Mouse (Mus musculus) left cerebral cortex, postnatal 25 days (tissue): Measurements from ENCODE around the gene Edc3. TPM values are rescaled to one million over a fixed set of nuclear protein-coding genes. Genes with fewer than 3 reads are reported as not detected.
A peak's percentile ranks its signal among the peaks of the same experiment; 100 is the strongest.

Experiments
- DNase-seq, 2 experiments: peaks; one replicate each; pipeline ENCODE4 v3.0.0; 2022; ENCODE audit warnings: low spot score in 2 of 2, mixed read lengths in 1 of 2
- intact Hi-C: fragments of 180-260 bp; cut with DNase I; formaldehyde crosslinking; loops from one replicate; pipeline ENCODE4 v1.15.1; 2025
- total RNA-seq, 2 experiments: library from RNA; stranded (reverse); gene quantifications; 2 replicates each; pipeline ENCODE4 v1.2.3; 2021

Gene Edc3
- 10 to 100 TPM; 12.9 to 13.5 TPM for total RNA-seq

DNA sequence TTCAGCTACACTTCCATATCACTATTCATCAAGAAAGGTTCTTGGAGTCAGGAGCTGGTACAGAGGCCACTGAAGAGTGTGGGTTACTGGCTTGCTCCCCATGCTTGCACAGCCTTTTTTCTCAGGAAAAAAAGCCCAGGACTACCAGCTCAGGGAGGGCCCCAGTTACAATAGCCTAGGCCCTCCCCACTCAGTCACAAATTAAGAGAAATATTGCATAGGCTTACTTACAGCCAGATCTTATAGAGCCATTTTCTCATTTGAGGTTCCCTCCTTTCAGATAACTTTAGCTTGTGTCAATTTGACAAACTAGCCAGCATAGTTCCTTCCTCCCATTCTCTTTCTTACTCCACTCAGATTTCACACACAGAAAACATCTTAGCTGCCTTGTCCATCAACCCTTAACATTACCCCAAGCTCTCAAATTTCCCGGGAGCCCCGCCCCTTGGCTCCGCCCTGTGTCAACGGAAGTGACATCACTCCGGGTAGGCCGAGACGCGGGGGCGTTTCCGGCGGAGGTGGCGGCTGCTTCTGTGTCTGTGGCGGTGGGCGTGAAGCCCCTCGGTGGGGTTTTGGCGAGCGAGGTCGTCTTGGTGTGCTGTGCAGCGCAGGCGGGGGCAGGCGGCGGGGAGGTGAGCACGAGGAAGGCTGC, at the start of gene Edc3:
TSS of gene Edc3 (plus strand) at position 473 of the 652 bp plus-strand sequence.
- intact Hi-C loops = no loop called here
- peak; percentile 84 to 86 for DNase-seq

DNA sequence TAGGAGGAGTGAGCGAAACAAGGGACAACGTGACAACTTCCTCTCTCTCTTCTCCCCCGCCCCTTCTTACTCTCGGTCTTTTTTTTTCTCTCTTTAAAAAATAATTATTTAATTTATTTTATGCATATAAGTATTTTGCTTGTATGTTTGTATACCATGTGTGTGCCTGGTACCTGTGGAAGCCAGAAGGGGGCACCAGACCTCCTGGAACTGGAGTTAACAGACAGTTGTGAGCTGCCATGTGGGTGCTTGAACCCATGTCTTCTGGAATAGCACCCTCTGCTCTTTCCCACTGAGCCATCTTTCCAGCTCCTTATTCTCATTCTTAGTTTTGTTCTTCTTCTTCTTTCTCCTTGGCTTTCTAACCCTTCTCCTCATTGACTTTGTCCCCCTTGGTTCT, 49.4 kb upstream of the Edc3 start:
- no peak for DNase-seq
- intact Hi-C loops = loop anchor here (2.0 to 5.0 kb wide), 3 partner anchors 103 to 340 kb away; partner anchors contain the start of gene Cox5a

DNA sequence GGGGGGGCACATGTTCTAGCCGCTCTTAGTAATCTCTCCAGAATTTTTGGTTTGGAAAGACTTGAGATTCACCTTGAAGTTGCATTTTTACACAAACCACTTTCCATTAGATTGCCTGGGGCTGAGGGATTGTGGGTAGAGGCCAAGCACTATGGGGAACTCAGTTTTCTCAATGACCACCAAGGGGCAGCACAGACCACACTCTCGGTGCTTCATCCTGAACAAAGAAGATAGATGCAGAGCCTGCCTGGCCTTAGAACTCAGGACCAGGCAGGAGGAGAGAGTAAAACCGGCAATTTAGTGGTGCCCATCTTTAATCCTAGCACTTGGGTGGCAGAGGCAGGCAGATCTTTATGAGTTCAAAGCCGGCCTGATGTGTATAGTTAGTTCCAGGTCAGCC, 48.6 kb upstream of the Edc3 start:
- intact Hi-C loops = loop anchor here (1.0 to 5.0 kb wide), 4 partner anchors 85 to 339 kb away; partner anchors contain the start of gene Cox5a

DNA sequence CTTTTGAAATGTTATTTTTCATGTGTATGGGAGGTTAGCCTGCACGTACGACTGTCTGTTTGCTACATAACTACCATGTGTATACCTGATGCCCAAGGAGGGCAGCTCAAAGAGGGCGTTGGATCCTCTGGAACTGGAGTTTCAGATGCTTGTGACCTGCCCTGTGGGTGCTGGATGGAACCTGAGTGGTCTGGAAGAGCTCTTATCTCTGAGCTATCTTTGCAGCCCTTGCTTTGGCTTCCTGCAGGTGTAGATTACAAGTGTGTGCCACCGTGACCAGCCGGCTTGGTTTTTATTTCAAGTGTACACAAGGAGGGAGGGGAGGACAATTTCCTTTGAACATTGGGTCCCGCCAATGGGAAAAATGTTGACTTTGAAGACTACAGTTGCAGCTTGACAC, 47.8 kb upstream of the Edc3 start:
- intact Hi-C loops = loop anchor here (1.0 kb wide), 1 partner anchor 84 kb away; no protein-coding TSS in a partner anchor
- DNase-seq = no peak

More for the DNA sequence above, 48.6 kb upstream of the Edc3 start:
- DNase-seq = peak; percentile 74 to 86

DNA sequence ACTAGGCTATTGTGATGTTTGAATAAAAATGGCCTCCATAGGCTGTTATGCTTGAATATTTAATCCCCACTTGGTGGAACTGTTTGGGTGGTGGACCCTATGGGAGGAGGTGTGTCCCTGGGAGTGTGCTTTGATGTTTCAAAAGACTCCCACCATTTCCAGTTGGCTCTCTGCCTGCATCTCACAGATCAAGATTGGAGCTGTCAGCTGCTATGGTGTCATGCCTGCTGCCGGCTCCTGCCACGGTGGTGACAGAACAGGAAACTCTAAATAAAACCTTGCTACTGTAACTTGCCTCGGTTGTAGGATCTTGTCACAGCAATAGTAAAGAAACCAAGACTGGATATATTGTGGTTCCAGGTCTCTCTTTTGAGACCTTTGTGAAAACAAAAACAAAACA, 46.8 kb upstream of the Edc3 start:
- intact Hi-C loops = no loop called here

DNA sequence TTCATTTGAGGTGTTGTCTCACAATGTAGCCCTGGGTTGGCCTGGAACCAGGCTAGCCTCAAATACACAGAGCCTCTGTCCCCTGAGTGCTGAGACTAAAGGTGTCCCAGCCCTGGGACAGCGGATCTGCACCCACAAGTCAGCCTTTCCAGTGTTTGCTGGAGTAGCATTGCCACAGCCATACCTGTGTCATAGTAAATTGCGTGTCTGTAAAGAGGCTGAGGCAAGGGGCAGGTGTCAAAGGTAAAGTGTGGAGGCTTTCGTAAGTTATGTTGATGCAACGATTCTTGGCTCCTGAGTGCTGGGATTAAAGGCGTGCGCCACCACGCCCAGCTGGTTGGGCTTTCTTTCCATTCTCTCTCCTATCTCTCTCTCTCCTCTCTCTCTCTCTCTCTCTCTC, 43.7 kb upstream of the Edc3 start:
- intact Hi-C loops = no loop called here
- no peak for DNase-seq

More for the DNA sequence above, 46.8 kb upstream of the Edc3 start:
- no peak for DNase-seq

DNA sequence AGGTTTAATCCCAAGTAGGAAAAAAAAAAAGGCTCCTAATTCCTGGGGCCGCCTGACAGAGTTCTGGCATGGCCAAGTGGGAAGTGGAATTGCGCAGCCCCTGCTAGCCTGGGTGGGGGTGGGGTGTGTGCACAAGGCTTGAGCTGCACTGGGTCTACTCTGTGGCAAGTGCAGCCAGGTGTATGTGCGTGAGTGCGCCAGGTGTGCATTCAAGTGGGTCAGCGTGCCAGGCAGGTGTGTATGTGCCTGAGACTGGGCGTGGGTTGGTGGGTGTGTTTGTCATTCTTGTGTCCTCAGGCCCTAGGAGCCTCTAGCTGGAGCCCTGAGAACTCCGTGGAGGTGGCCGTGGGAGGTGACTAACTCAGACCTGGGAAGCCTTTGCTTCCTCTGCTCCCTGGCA, 41.8 kb upstream of the Edc3 start:
- intact Hi-C loops = no loop called here
- no peak for DNase-seq

DNA sequence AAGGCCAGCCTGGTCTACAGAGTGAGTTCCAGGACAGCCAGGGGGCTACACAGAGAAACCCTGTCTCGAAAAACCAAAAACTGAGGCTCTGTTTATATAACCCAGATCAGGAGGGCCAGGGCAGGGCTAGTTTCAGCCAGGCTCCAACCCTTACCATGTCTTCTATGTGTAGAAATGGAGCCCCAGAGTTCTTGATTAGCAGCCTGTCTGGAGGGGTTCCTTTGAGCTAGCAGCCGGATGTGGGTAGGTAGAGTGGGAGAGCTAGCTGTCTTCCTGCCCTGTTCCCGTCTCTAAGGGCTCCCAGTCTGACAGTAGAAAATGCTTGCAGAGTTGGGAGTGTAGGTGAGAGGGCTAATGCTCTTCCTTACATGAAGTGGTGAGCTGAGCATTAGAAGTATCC, 41.2 kb upstream of the Edc3 start:
- DNase-seq = no peak
- intact Hi-C loops = no loop called here

DNA sequence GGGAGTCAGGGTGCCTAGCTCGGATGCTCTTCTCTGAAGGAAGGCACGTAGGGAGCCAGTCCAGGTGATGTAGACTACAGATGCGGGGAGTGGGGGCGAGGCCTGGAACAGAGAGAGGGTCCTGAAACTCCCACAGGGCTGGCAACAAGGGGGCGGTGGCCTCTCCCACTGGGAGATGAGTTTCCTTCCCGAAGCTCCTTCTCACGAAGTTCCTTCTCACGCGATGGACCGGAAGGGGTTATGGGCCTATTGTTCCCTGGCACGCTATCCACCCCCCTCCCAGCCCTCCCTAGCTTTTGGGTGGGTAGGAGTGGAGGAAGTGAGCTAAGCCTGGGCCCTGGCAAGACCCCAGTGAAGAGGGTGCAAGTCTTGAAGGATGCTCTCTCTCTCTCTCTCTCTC, 40.5 kb upstream of the Edc3 start:
- intact Hi-C loops = no loop called here
- no peak for DNase-seq

DNA sequence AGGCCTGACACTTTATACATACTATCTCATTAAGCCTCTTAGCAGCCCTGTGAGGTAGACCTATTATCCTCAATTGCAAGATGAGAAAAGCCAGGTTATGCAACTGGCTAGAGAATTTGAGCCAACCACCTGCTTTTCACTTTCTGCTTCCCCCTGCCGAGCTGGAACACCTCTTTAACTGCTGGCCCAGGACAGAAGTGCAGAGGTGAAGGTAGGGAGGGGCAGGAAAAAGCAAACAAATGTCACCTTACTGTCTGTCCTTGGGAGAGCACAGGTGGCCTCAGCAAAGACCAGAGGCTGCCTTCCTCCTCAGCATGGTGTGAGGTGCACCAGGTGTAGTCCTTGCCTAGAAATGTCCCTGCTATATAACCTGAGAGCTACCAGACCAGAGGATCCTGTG, 40.1 kb upstream of the Edc3 start:
- DNase-seq = no peak
- intact Hi-C loops = no loop called here

DNA sequence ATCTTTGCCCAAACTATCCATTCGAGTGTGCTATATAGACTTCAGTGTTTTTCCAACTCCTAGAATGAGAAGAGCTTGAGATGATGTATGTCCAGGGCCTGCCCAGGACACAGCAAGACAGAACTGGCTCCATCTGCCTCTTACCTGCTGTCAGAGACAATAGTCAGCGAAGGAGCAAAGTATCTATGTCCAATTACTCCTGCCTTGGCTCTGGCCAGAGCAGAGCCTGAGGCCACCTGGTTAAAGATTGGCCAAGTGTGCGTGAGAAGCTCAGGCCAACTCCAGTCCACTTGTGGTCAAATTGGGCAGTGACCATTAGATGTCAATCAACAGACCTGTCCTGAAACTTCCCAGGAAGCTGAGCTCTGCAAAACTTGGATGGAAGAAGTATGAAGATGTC, 38.8 kb upstream of the Edc3 start:
- intact Hi-C loops = no loop called here
- no peak for DNase-seq

DNA sequence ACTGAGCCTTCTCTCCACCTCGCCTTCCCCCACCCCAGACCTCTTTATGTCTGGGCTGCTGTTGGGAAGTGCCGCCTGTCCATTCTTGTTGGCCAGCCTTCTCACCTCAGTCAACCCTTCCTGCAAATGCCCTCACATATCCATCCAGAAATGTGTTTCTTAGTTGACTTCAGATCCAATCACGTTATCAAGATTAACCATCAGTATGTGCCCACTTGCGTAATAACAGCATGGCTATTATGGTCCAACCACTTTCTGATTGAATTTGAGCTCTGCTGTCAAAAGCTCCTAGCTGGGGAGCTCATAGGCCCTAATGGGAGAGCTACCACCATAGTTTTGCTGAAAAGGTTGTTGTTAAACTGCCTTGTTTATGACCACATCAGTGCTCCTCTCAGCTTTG, 37.3 kb upstream of the Edc3 start:
- DNase-seq = no peak
- intact Hi-C loops = no loop called here

DNA sequence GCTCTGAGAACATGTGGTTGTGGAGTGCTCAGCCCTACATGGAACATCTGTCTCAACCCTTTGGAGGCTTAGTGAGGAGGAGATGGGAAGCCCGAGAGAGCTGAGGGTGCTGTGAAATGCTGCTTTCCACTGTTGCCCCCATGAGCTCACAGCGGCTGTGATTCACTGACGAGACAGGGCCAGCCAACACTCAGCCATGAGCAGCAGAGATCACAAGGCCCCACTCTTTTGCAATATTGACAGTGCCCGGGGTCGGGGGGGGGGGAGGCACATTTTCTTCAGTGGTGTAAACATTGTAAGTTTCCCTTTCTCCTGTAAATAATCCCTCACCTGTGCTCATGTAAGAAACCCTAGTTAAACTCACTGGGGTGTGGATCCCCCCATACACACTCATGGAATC, 36.8 kb upstream of the Edc3 start:
- intact Hi-C loops = no loop called here
- DNase-seq = no peak

DNA sequence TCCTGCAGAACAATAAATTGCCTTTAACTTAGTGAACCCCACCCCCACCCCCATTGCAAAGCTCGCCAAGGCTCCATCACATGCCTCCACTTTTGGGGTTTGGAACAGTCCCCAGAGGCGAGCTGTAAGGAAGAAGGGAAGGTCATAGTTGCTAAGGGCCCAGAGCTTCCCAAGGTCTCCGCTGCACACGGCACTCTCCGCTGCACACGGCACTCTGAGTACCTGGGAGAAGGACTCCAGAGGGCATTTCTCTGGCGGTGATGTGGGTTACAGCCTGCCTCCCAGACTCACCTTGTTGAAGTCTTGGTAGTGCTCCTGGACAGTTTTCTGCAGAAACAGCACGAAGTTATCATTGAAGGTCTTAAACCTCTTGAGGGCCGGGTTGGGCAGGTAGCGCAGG, 26.9 kb upstream of the Edc3 start:
- intact Hi-C loops = no loop called here
- DNase-seq = no peak

DNA sequence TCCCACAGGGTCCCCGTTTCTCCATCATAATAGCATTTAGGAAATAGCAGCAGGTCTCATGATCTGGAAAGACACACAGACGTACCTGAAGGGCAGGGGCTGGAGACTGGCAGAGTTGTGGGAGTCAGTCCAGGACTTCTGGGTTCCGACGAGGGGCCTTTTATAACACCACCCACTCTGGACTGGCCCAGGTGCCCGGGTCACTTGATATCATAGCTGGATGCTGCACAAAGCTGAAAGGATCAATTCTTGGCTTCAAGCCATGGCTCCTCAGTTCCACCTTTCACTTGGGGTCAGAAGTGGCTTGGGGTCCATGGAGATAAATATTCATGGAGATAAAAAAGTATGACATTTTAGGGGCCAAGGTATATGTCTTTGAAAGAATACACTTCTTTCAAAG, 24.8 kb upstream of the Edc3 start, which contains the start of gene Cyp1a2:
TSS of gene Cyp1a2 (minus strand) at position 184 of the 400 bp plus-strand sequence.
- DNase-seq = no peak
- intact Hi-C loops = no loop called here

DNA sequence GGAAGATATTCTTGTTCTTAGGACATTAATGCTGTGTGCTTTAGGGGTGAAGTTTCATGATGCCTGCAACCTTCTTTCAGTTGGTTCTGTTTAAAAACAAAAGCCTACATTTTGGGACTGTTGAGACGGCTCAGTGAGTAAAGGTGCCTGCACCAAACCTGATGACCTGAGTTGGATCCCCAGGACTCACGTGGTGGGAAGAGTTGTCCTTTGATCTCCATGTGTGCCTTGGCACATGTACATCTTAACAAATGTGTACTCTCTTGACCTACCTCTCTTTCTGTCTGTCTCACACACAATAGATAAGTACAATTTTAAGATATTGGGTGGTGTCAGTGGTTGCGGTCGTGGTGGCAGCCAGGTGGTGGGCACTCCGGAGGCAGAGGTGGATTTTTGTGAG, 22.3 kb upstream of the Edc3 start:
- DNase-seq = no peak
- intact Hi-C loops = no loop called here

DNA sequence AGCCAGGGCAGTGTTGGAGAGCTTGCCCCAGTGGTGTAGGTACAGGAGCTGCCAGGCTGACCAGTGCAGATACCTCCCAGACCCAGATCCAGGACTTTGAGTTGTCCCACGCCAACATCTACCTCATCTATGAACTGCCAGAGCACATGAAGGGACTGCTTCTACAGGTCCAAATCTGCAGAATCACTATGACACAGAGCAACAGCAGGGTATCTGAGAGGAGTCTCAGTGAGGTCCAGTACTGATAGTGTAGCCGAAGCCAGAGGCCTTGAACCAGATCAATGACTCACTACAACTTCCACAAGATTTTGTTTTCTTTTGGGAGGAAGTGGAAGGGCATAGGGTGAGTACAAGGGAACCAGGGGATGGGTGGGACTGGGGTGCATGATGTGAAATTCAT, 20.6 kb upstream of the Edc3 start, which contains the start of gene Cyp1a1:
TSS of gene Cyp1a1 (plus strand) at position 178 of the 400 bp plus-strand sequence.
- intact Hi-C loops = no loop called here
- DNase-seq = no peak

DNA sequence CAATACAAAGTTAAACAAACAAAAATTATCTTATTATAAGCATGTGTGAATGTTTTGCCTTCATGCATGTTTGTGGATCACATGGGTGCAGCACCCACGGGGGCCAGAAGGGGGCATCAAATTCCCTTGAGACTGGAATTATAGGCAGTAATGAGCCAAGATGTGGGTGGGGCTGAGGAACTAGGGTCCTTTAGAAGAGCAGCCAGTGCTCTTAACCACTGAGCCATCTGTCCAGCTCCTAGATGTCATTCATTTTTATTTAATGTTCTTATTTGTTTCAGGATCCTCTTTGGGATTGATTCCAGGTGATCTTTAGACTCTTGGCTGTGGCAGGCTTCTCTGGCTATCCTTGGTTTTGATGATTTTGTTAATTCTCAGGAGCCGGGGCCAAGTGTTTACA, 20.2 kb upstream of the Edc3 start:
- intact Hi-C loops = no loop called here
- DNase-seq = no peak

DNA sequence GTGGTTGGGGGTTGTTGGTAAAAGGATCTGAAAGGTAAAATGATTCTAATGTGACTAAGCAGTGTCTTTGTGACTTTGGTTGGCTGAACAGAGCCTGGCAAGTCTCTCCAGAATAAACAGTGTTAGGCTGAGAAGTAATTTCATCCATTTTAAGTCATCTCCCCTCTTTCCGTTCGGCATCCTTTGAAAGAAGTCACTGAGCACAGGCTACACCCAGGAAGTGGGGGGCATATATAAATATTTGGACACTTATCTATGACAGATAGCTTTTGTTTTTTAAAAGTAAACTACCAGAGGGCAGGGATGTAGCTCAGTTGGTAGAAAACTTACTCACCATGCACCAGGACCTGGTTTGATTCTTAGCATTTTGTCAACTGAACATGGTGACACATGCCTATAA, 19.7 kb upstream of the Edc3 start:
- DNase-seq = no peak
- intact Hi-C loops = no loop called here

DNA sequence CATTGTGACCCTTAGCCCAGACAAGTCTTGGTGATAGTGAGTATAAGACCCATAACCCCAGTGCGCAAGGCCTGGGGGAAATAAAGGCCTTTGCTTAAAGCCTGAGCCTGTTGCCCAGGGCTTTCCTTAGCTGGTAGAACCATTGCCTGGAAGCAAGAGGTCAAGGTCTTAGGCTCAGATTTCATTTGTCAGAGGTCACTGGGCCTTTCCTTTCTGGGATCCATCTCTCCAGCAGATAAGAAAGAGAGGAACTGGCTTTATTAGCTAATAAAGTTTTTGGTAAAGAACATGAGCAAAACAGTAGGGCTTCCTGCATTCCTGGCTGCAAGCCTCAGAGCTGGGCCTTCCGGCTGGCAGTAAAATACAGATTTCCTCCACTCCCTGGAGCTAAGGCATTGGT, 14.2 kb upstream of the Edc3 start:
- intact Hi-C loops = no loop called here

DNA sequence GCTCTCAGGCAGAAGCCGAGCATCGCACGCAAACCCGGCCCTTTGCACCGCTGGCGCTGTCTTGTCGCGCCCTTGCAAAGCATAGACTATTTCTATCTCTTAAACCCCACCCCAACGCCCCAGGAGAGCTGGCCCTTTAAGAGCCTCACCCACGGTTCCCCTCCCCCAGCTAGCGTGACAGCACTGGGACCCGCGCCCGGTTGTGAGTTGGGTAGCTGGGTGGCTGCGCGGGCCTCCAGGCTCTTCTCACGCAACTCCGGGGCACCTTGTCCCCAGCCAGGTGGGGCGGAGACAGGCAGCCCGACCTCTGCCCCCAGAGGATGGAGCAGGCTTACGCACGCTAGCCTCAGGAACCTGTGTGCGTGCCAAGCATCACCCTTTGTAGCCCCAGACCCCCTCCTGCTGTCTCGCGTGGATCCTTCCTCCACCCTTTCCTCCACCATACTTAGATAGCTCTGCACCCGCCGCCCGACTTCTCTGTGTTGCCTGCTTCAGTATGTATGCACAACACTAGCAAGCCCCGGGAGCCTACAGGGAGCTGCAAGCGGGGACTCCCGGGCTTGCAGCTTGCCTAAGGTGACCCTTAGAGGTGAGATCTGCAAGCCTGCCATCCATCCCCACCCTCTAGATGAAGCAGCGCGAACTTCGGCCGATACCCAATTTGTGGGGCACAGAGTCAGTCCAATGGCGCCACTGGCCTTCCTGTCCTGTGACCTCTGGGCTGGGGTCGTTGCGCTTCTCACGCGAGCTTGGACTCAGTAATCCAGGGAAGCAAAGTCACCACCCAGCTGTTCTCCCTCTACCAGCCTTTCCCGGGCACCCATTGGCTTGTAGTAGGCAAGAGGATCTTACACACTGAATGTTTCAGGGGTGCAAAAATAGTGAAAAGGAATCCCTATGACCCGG, 11.7 kb upstream of the Edc3 start:
- intact Hi-C loops = no loop called here

More for the DNA sequence above, 14.2 kb upstream of the Edc3 start:
- DNase-seq = no peak

More for the DNA sequence above, 11.7 kb upstream of the Edc3 start:
- peak; percentile 64 to 79 for DNase-seq
